Comparison of ENCODE assay signal across 26 mouse cellular contexts in the genomic region with DNA sequence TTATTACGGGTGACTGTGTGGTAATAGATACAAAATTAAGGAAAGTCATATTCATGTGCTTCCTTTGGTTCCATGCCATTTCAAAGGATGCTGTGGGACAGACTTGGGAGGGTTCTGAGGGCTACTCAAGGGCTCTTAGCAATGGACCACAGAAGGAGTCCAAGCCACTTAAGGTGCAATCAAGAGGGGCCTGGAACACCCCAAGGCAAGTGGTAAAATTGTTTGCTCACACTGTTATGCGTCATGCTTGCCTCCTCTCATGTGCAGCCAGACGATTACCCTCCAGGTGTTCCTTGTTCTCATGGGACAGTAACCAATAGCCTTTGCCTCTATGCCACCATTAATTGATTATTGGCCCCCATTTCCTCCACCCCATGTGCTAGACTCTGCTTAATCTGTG.
A peak's percentile ranks its signal among the peaks of the same experiment; 100 is the strongest.
DNase-seq lines count a peak whose midpoint lies in the region; ATAC-seq and TF ChIP-seq lines count a peak whose summit lies in the region.
"Had no signal": no experiment of that assay in that cellular context is flagged by ENCODE, and none has a peak within 500 bp of the region (broad histone marks: within the 10 kb centered on the region; RNA-seq: fewer than 3 reads in every experiment).

No protein-coding gene starts in this region.

- no peaks in the 10 kb centered on the region for H3K36me3 ChIP-seq in heart, embryonic 15.5 days
- no peaks in the 10 kb centered on the region for H3K36me3 ChIP-seq in kidney, embryonic 14.5 days (ENCODE audit: control insufficient read depth, insufficient read depth, low read length)
- no peaks in the 10 kb centered on the region for H3K36me3 ChIP-seq in lung, postnatal 0 days (ENCODE audit: insufficient read depth, low read length)
- H3K36me3 ChIP-seq: embryonic facial prominence, embryonic 10.5 days; embryonic facial prominence, embryonic 12.5 days; forebrain, embryonic 15.5 days; G1E had no signal

- no peak overlapping the region for H3K9ac ChIP-seq in heart, embryonic 15.5 days
- no peak overlapping the region for H3K9ac ChIP-seq in kidney, embryonic 14.5 days (ENCODE audit: low read depth, low read length)
- no peak overlapping the region for H3K9ac ChIP-seq in lung, postnatal 0 days (replicated peaks; ENCODE audit: low read depth)
- H3K9ac ChIP-seq: embryonic facial prominence, embryonic 12.5 days; forebrain, embryonic 13.5 days; forebrain, embryonic 15.5 days had no signal

- 79% methylated on average over 3 of the region's 3 CpGs for WGBS in heart, embryonic 15.5 days
- WGBS in kidney, embryonic 14.5 days: 75% methylated on average over 3 of the region's 3 CpGs
- WGBS in lung, postnatal 0 days: 50% methylated on average over 3 of the region's 3 CpGs
- 74% methylated on average over 3 of the region's 3 CpGs for WGBS in lung, adult 2 months

- no peaks in the 10 kb centered on the region for H3K27me3 ChIP-seq in heart, embryonic 15.5 days
- H3K27me3 ChIP-seq in kidney, embryonic 14.5 days (ENCODE audit: control insufficient read depth, insufficient read depth, low read length): no peaks in the 10 kb centered on the region
- no peaks in the 10 kb centered on the region for H3K27me3 ChIP-seq in lung, postnatal 0 days (replicated peaks; ENCODE audit: insufficient read depth, low read length)
- H3K27me3 ChIP-seq: CH12.LX; embryonic facial prominence, embryonic 12.5 days; forebrain, embryonic 13.5 days; forebrain, embryonic 15.5 days; Patski had no signal

- no peak for TF ChIP-seq POLR2A in lung, adult 2 months (IDR thresholded peaks at IDR 0.05; ENCODE audit: borderline replicate concordance, extremely low read depth, low read depth, low read length)

- peaks cover 18% of the 10 kb centered on the region for H3K4me1 ChIP-seq in heart, embryonic 15.5 days (replicated peaks)
- H3K4me1 ChIP-seq in kidney, embryonic 14.5 days (ENCODE audit: control insufficient read depth, insufficient read depth, low read length): no peaks in the 10 kb centered on the region
- H3K4me1 ChIP-seq in lung, postnatal 0 days (ENCODE audit: insufficient read depth, low read depth, low read length): no peaks in the 10 kb centered on the region
- H3K4me1 ChIP-seq in lung, adult 2 months (ENCODE audit: control insufficient read depth, insufficient read depth, low read length): no peaks in the 10 kb centered on the region
- H3K4me1 ChIP-seq: embryonic facial prominence, embryonic 10.5 days; embryonic facial prominence, embryonic 12.5 days; forebrain, embryonic 13.5 days had no signal

- DNase-seq in heart, adult 9 months (ENCODE audit: low spot score in 2 of 2): no peak
- DNase-seq in kidney, adult 9 months: no peak
- DNase-seq in lung, postnatal 0 days (ENCODE audit: low spot score): peak; percentile 50
- DNase-seq in lung, postnatal 14 days: no peak
- DNase-seq in lung, postnatal 36 days: peak; percentile 15
- DNase-seq in lung, adult 2 months: no peak
- DNase-seq: adrenal gland, postnatal 10 days; adrenal gland, postnatal 25 days; B cell, adult 2 months; cerebellum, adult 11 months; cerebellum, adult 18-20 months; cerebellum, adult 8-10 months; cerebellum, adult 9-11 months; cerebellum, postnatal 14 days; cerebellum, postnatal 36 days had no signal

- H3K27ac ChIP-seq in heart, embryonic 15.5 days: 0 out of 2 replicates have a peak overlapping the region, but pooled peaks have one; percentile 12
- H3K27ac ChIP-seq in kidney, embryonic 14.5 days (ENCODE audit: low read depth, low read length): no peak overlapping the region
- H3K27ac ChIP-seq in lung, postnatal 0 days (ENCODE audit: low read length): no peak overlapping the region
- H3K27ac ChIP-seq: embryonic facial prominence, embryonic 10.5 days; embryonic facial prominence, embryonic 12.5 days; forebrain, embryonic 13.5 days; forebrain, embryonic 15.5 days had no signal

- no peak for TF ChIP-seq EP300 in lung, postnatal 0 days (IDR thresholded peaks at IDR 0.05)

- no peak for TF ChIP-seq CTCF in lung, postnatal 0 days (IDR thresholded peaks at IDR 0.05)
- no peak for TF ChIP-seq CTCF in lung, adult 2 months (IDR thresholded peaks at IDR 0.05; ENCODE audit: insufficient read depth, low read length)

- no peak overlapping the region for H3K4me2 ChIP-seq in heart, embryonic 15.5 days
- H3K4me2 ChIP-seq in kidney, embryonic 14.5 days (replicated peaks; ENCODE audit: low read depth, low read length): no peak overlapping the region
- H3K4me2 ChIP-seq in lung, postnatal 0 days (replicated peaks; ENCODE audit: low read depth, low read length): no peak overlapping the region
- H3K4me2 ChIP-seq: embryonic facial prominence, embryonic 12.5 days; forebrain, embryonic 13.5 days; forebrain, embryonic 15.5 days had no signal

- H3K9me3 ChIP-seq in heart, embryonic 15.5 days (replicated peaks): no peaks in the 10 kb centered on the region
- H3K9me3 ChIP-seq in kidney, embryonic 14.5 days (ENCODE audit: control insufficient read depth, low read length): no peaks in the 10 kb centered on the region
- no peaks in the 10 kb centered on the region for H3K9me3 ChIP-seq in lung, postnatal 0 days (ENCODE audit: low read length)
- H3K9me3 ChIP-seq: embryonic facial prominence, embryonic 10.5 days; embryonic facial prominence, embryonic 12.5 days; forebrain, embryonic 13.5 days; forebrain, embryonic 15.5 days; G1E had no signal

- no peak for ATAC-seq in heart, embryonic 15.5 days (replicated peaks; ENCODE audit: insufficient number of reproducible peaks, insufficient read depth, low FRiP score, low read depth)
- ATAC-seq in kidney, embryonic 14.5 days (ENCODE audit: low FRiP score, low TSS enrichment): 0 out of 2 replicates have a peak, but pooled peaks have one; percentile 9
- ATAC-seq in lung, postnatal 0 days: peak; percentile 71
- ATAC-seq: activated CD4-positive, CD25-positive, alpha-beta regulatory T cell, adult 4 months; CD4-positive, CD25-positive, alpha-beta regulatory T cell, adult 4 months; forebrain, embryonic 13.5 days; forebrain, embryonic 15.5 days; Patski had no signal

- H3K4me3 ChIP-seq in heart, embryonic 15.5 days: no peak overlapping the region
- no peak overlapping the region for H3K4me3 ChIP-seq in kidney, embryonic 14.5 days (ENCODE audit: low read length)
- H3K4me3 ChIP-seq in lung, postnatal 0 days (ENCODE audit: low read depth, low read length): no peak overlapping the region
- H3K4me3 ChIP-seq in lung, adult 2 months (replicated peaks; ENCODE audit: extremely low read depth, low read depth, low read length): no peak overlapping the region
- H3K4me3 ChIP-seq: embryonic facial prominence, embryonic 10.5 days; embryonic facial prominence, embryonic 12.5 days; forebrain, embryonic 13.5 days; forebrain, embryonic 15.5 days had no signal

Comparison
In these comparisons a context has a peak if more than half of its experiments do, and no peak if none do; other contexts are left out.
1. DNase-seq: peak in lung, postnatal 0 days (single experiment) and lung, postnatal 36 days (single experiment); none in heart, adult 9 months (0 of 2), kidney, adult 9 months (single experiment), lung, postnatal 14 days (single experiment) and lung, adult 2 months (single experiment).